Mouse (Mus musculus) inflammation-experienced regulatory T-cells (primary cell): Measurements from ENCODE around the gene Wdr5. TPM values are rescaled to one million over a fixed set of nuclear protein-coding genes. Genes with fewer than 3 reads are reported as not detected.

Experiments used
- polyA plus RNA-seq, 2 experiments: library from polyadenylated mRNA; unstranded; fragments of 100-300 nt; shearing (Covaris generic); gene quantifications; one replicate each; pipeline ENCODE4 v1.2.1; 2017

The Wdr5 gene
- polyA plus RNA-seq: 10 to 100 TPM; 31.5 to 43.8 TPM

GRCm38 (mm10) chr2:27514639-27515328 is at the start of gene Wdr5:
TSS of gene Wdr5 (plus strand) at chr2:27515157.

GRCm38 (mm10) chr2:27507562-27507961 is 7.4 kb upstream of the Wdr5 start, which contains the start of gene Brd3:
TSS of gene Brd3 (minus strand) at chr2:27507662.

Other genes starting within 250 kb of the Wdr5 start
- gene Vav2, start 88.1 kb upstream of the Wdr5 start, polyA plus RNA-seq: 10 to 100 TPM in 1 of 2 experiments, 1 to 10 TPM in 1; 7.4 to 24.3 TPM
- under 1 TPM in 1 of 2 experiments, not detected in 1; 0.16 TPM for gene Brd3os, start 72.8 kb upstream of the Wdr5 start, polyA plus RNA-seq
- 10 to 100 TPM; 43.1 to 51.6 TPM for gene Brd3, start 7.5 kb upstream of the Wdr5 start, polyA plus RNA-seq
- gene Rxra, start 161.3 kb downstream of the Wdr5 start, polyA plus RNA-seq: 10 to 100 TPM; 13.9 to 19.1 TPM